Mouse (Mus musculus): ENCODE results near the gene Psmd7. TPM values are rescaled to one million over a fixed set of nuclear protein-coding genes. Genes with fewer than 3 reads are reported as not detected.

The Psmd7 gene
- polyA plus RNA-seq, 1 experiment from 2014 or later: 223 TPM

MicroRNAs encoded within 50 kb of the gene (microRNA counts, 519-probe panel; counts per million panel counts)
- 3,073 counts per million, percentile 70 among the panel's probes with 10 or more counts for microRNA mmu-miR-140

Small RNA genes lying within 50 kb of the gene (microRNA-seq; reads per million reads assigned to microRNA genes)
- 1,957 reads per million, percentile 82 among the genes with 10 or more reads in this experiment for gene Mir140

Other genes starting within 250 kb of the Psmd7 start
- 25.0 and 34.2 TPM in 2 replicates for gene Nqo1, start 185.3 kb downstream of the Psmd7 start, polyA plus RNA-seq (2015; fragmentation: Nextera tagmentation; extraction: Ambion mirVana)
- 72.7 and 73.5 TPM in 2 replicates for gene Nob1, start 163.4 kb downstream of the Psmd7 start, polyA plus RNA-seq (2015; fragmentation: Nextera tagmentation; extraction: Ambion mirVana)
- gene Wwp2, start 152.1 kb downstream of the Psmd7 start, polyA plus RNA-seq (2015; fragmentation: Nextera tagmentation; extraction: Ambion mirVana): 36.2 and 36.5 TPM in 2 replicates